Mouse (Mus musculus): ENCODE results near the gene Kcp.

DNA sequence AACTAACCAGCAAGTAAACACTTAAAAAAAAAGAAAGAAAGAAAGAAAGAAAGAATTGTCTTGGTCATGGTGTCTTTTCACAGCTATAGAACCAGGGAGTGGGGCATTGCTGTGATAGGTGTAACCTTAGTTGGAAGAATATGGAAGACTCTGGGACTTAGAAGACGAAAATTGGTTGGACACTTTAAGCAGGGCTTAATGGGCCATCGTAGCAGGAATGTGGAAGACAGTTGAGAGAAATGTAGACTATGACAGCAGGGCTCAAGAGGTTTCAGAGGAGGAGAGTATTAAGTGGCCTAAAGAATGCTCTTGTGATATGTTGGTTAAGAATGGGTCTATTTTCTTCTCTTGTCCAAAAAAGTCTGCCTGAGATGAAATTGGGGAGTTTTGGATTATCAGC is 37.9 kb upstream of the Kcp start:
- TF ChIP-seq CTCF (IDR thresholded peaks at IDR 0.05; ENCODE audit: control insufficient read depth, insufficient read depth, insufficient replicate concordance, low read depth, low read length) (no peak), POLR2A (IDR thresholded peaks at IDR 0.05; ENCODE audit: control insufficient read depth, low read depth, low read length) (no peak)
